Mouse (Mus musculus) liver, adult (tissue): Measurements from ENCODE around the gene Pmepa1.

Source experiments
- GATA4 ChIP-seq: IDR thresholded peaks from 2 replicates; pipeline ENCODE4 v1.6.1; 2014; ENCODE audit warnings: mild to moderate bottlenecking, low read length; ENCODE audit not compliant: insufficient replicate concordance

The Pmepa1 gene

GRCm38 (mm10) chr2:173276409-173276808, at the start of gene Pmepa1:
Gene Pmepa1 (minus strand): TSS chr2:173276533.
- TF ChIP-seq GATA4 = no peak

- TF ChIP-seq GATA4 = no peak
Measured at GRCm38 (mm10) chr2:173321754-173322153, 45.4 kb upstream of the Pmepa1 start.

GRCm38 (mm10) chr2:173321194-173321593, 44.9 kb upstream of the Pmepa1 start:
- no peak for TF ChIP-seq GATA4

GRCm38 (mm10) chr2:173314291-173314690, 38.0 kb upstream of the Pmepa1 start:
- no peak for TF ChIP-seq GATA4

GRCm38 (mm10) chr2:173308486-173308885, 32.2 kb upstream of the Pmepa1 start:
- no peak for TF ChIP-seq GATA4

DNA sequence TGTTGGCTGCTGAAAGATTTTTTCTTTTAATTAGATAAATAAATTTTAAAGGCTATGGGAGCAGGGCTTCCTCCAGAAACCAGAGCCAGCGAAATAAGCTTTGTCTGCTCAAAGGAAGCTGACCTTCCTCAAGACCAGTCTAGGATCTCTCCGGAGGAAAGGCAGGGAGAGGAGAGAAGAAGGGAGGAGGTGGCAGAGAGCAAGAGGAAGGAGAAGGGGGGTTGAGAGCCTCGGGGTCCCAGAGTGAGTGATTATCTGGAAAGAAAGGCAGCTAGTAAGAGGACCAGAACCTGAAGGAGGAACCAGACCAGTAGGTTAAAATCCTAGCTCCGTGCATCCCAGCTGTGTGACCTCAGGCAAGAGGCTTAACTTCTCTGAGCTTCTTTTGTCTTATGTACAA, 31.7 kb upstream of the Pmepa1 start:
- TF ChIP-seq GATA4 = no peak

GRCm38 (mm10) chr2:173307561-173307960, 31.2 kb upstream of the Pmepa1 start:
- no peak for TF ChIP-seq GATA4

DNA sequence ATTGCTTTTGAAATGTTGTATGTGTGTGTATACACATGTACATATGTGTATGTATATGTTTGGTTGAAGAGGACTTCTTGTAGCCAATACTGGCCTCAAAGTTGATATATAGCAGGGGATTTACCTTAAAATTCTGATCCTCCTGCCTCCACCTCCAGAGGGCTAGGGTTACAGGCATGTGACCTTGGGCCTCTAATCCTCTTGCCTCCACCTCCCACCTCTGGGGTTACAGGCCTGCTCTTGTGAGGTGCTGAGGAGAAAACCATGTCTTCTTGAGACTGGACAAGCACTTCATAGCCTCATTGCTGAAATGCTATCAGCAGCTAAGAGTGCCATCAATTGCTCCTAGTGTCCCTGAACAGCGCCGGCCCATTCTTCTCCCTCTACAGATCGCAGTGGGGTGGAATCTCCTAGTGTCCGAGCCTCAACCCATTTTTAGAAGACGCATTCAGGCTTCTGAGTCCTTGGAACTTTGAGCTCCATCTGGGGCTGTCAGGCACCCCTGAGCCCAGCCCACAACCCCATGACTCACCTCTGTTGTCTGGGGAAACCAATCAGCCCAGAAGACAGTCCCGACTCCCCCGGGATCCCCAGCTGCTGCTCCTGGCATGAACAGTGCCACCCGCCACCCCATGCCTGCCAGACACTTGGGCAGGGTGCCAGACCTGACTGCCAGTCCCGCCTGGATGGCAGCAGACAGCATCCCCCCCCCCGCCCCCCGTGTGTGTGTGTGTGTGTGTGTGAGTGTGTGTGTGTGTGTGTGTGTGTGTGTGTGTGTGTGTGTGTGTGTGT, 30.6 kb upstream of the Pmepa1 start:
- no peak for TF ChIP-seq GATA4

DNA sequence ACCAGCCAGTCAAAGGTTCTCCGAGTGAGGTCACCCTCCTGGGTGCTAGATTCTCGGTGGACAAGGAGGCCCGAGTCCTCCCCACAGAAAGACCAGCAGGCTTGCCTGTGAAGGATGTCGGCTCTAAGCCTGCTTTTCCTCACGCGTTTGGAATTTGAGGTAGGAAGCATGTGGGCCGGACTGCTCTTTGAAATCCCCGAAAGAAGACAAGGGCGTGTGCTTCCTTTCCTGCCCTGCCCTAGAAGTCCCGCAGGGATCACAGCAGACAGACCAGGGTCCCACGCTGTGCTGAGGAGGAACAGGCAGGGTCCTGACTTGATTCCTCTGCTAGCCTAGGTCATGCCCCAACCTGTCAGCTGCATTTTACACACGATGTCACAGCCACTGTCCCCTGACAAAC, 28.7 kb upstream of the Pmepa1 start:
- TF ChIP-seq GATA4 = no peak

DNA sequence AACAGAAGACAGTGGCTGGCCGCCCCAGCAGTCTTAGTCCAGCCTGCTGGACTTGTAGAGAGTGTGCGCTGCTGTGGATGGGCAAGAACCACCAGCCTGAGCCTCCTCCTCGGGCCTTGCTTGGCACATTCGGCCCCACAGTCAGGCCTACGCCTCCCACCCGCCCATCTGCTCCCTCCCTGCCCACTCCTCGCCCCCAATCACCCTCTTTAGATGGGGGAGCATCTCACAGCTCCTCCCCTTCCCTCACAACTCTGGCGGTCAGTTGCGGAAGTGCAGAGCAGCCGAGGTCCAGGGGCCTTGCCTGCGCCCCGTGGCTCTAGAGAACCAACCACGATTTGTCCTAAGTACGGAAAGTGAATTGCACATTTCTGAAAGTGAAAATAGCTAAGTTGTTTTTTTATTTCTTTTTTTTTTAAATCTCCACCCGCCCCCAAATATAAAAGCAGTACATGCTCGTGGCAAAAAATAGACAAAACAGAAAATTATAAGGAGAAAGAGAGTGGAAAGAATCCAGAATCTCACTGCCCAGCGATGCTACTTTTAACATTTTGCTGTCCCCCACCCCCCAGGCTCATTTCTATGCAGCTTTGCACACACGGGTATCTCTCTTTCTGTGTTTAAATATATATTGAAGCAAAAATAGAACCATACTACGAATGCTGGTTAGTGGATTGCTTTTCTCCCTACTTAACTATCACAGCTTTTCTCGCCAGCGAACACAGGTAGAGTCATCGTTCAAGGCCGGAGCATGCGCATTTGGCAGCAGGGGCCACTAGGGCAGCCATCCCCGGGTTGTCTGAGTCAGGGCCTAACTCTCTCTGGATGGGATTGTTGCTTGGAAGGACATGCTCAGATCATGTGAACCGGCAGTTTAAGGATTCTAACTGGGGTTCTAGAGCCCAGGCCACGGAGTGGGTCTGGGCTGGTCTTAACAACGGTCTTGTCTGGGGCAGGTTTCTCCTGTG, 24.6 kb upstream of the Pmepa1 start:
- TF ChIP-seq GATA4 = no peak

DNA sequence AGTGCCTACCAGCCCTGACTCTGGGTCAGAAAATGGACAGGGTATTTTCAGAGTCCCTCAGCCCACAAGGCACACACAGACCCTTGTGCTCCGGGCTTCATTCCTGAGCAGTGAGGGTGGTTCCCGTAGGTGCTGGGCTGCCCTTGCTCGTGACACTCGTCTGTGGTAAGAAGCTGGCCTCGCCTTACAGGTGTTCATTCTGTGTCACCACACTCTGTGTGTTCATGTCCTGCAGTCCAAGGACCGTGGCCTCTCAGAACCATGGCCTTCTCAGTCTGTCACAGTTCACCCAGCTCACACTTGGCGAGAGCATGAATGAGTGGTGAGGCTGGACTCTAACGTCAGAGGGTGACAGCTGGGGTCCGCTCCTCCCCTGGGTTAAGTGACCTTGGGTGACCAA, 20.1 kb upstream of the Pmepa1 start:
- TF ChIP-seq GATA4 = no peak

DNA sequence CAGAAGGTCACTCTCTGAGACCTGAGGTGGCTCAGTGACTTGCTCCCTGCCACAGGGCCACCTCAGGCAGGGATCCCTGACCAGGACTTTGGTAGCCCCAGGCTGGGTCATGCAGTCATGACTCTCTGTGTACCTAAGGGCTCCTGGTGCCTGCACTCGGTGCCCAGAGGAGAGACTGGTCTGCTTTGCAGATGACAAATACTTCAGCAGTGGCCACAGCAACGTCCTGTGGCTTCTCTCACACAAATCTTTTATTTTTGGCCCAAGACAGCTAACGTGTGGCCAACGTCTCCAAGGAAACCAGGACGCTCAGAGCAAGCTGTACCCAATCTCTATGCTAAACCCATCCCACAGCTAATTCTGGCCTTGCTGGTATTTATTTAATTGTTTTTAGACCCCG, 16.7 kb upstream of the Pmepa1 start:
- TF ChIP-seq GATA4 = no peak

DNA sequence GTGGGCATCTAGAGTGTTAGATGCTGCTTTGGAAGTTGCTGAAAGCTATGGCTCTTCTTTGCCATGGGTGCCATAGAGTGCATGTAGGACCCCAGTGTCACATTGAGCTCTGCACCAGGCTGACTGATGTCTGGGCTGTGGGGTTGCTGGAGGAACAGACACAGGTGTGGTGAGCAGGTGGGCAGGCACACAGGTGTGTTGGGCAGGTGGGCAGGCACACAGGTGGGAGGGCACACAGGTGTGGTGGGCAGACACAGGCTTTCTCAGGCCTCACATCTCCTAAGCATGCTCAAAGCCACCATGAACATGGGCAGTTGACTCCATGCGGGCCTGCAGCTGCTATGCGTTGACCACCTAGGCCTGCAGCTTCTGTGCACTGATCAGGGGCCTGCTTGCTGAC, 16.2 kb upstream of the Pmepa1 start:
- no peak for TF ChIP-seq GATA4

GRCm38 (mm10) chr2:173290981-173291380, 14.6 kb upstream of the Pmepa1 start:
- no peak for TF ChIP-seq GATA4

DNA sequence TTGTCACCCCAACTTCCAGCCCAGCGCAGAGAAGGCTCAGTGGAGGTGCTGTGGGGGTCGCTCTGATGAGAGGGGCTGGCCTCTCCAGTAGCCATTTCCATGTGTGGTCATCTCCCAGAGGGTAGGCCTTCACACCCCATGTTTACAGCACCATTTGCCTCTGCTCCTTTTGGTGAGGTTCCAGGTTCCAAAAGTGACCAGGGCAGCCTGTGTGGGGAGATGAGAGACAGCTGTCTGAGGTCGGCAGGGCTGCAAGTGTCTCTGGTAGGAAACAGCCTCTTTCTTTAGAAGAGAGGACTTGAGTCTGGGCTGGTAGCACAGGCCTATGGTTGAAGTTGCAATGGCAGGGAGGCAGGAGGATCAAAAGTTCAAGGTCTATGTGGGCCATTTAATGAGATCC, 13.6 kb upstream of the Pmepa1 start:
- no peak for TF ChIP-seq GATA4

DNA sequence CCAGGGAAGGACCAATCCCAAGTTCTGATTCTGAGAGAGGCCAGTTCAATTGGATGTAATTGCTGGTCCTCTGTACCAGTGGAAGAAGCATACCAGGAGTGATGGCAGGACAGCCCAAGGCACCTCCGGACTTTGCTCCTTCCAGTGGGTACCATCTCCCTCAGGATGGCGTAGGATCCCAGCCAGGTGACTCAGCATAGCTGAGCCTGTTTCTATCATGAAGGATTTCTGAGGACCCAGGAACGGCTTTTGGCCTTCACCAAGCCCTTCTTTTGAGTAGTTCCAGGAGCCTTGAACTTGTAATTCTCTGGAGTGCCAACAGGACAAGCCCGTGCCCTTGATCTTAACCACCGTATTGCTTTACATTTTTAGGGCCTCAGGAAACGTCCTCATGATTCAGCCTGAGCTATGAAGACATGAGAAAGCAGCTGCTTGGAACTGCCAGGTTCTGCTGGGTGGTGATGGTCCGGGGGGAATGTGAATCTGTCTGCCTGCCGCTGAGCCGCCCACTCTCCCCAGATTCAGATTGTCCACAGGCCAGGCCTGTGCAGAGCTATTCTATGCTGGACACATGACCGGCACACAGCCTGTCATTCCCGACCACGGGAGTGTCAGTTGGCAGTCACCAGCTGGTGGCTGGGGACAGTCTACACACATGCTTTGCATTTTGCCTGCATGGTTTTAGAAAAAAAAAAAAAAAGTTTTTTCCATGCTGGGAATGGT, 9.6 kb upstream of the Pmepa1 start:
- TF ChIP-seq GATA4 = no peak

- TF ChIP-seq GATA4 = no peak
Measured at GRCm38 (mm10) chr2:173284771-173285170, 8.4 kb upstream of the Pmepa1 start.
